Mouse (Mus musculus) inflammation-experienced regulatory T-cells, adult 6 months (primary cell): Measurements from ENCODE around the gene Cyp2c50. TPM values are rescaled to one million over a fixed set of nuclear protein-coding genes. Genes with fewer than 3 reads are reported as not detected.
"Not testable (repeated sequence)": the region's sequence is repeated elsewhere in the genome, so short reads cannot be mapped to it uniquely, and the experiment has no call there.

Experiments used
- ATAC-seq: one replicate; pipeline ENCODE4 v1.8.0; 2017
- polyA plus RNA-seq, 3 experiments: library from polyadenylated mRNA; unstranded; fragments of 100-300 nt; shearing (Covaris generic); gene quantifications; one replicate each; pipeline ENCODE4 v1.2.1; 2017

Gene Cyp2c50
- not detected for polyA plus RNA-seq

DNA sequence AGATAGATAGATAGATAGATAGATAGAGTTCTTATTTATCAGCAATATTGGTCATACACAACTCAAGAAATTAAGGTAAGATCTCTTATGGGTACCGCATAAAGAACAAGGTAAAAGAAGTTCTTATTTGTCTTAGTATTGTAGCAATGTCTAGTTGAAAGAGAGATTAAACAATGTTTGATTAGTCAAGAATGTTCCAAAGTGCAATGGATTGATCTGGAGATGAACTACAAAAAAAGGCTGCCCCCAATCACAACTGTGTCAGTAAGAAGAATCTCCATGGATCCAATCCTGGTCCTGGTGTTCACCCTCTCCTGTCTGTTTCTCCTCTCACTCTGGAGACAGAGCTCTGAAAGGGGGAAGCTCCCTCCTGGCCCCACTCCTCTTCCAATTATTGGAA lies at the start of gene Cyp2c50:
TSS of gene Cyp2c50 (plus strand) at position 268 of the 400 bp plus-strand sequence.
- not testable (repeated sequence) for ATAC-seq

DNA sequence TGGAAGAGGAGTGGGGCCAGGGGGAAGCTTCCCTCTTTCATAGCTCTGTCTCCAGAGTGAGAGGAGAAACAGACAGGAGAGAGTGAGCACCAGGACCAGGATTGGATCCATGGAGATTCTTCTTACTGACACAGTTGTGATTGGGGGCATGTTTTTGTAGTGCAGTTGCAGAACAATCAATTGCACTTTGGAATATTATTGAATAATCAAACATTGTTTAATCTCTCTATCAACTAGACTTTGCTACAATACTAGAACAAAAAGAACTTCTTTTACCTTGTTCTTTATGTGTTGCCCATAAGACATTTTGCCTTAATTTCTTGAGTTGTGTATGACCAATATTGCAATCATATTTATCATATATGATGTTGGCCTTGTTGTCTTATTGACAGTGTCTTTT lies 15.8 kb upstream of the Cyp2c50 start, which contains the start of gene Cyp2c54:
TSS of gene Cyp2c54 (minus strand) at position 127 of the 400 bp plus-strand sequence.
- no peak for ATAC-seq

- ATAC-seq = no peak
Measured at GRCm38 (mm10) chr19:40088381-40088780, 1.1 kb upstream of the Cyp2c50 start.

GRCm38 (mm10) chr19:40091111-40091510 lies 1.6 kb downstream of the Cyp2c50 start:
- no peak for ATAC-seq

DNA sequence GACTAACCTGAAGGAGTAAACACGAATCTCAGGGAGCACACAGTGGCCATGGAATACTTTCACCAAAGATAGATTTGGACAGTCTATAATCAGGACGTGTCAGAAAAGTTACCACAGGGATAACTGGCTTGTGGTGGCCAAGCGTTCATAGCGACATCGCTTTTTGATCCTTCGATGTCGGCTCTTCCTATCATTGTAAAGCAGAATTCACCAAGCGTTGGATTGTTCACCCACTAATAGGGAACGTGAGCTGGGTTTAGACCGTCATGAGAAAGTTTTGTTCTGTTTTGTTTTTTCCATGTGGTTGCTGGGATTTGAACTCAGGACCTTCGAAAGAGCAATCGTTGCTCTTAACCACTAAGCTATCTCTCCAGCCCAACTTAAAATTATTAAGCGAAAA lies 30.1 kb downstream of the Cyp2c50 start:
- not testable (repeated sequence) for ATAC-seq

- ATAC-seq = not testable (repeated sequence)
Measured at GRCm38 (mm10) chr19:40125165-40125564, 35.7 kb downstream of the Cyp2c50 start.

DNA sequence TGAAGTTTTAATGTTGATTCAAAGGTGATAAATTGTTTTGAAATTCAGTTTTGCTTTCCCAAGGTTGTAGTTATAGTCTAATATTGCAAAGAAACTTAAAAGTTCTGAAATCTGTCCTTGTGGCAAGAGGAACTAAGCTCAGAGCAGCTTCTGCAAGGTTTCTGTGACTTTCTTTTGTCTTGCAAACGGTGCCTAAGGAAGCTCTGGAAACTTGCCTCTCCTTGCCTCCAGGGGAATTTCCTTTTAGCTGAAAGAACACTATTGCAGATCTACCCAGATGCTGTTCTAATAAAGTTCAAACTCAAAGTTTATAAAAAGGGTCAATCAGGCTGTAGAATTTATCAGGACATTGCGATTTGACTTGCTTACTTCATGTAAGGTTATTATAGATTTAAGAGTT lies 37.5 kb downstream of the Cyp2c50 start:
- ATAC-seq = not testable (repeated sequence)

Other genes with a start within 250 kb of the Cyp2c50 start
- not detected for gene Cyp2c69, start 202.9 kb upstream of the Cyp2c50 start, polyA plus RNA-seq
- not detected for gene Cyp2c37, start 97.3 kb upstream of the Cyp2c50 start, polyA plus RNA-seq
- not detected for gene Cyp2c54, start 15.9 kb upstream of the Cyp2c50 start, polyA plus RNA-seq
- not detected for gene Cyp2c70, start 97.6 kb downstream of the Cyp2c50 start, polyA plus RNA-seq
- gene Pdlim1, start 182.2 kb downstream of the Cyp2c50 start, polyA plus RNA-seq = 100 to 1,000 TPM; 103 to 158 (median 146) TPM